In the genomic region with DNA sequence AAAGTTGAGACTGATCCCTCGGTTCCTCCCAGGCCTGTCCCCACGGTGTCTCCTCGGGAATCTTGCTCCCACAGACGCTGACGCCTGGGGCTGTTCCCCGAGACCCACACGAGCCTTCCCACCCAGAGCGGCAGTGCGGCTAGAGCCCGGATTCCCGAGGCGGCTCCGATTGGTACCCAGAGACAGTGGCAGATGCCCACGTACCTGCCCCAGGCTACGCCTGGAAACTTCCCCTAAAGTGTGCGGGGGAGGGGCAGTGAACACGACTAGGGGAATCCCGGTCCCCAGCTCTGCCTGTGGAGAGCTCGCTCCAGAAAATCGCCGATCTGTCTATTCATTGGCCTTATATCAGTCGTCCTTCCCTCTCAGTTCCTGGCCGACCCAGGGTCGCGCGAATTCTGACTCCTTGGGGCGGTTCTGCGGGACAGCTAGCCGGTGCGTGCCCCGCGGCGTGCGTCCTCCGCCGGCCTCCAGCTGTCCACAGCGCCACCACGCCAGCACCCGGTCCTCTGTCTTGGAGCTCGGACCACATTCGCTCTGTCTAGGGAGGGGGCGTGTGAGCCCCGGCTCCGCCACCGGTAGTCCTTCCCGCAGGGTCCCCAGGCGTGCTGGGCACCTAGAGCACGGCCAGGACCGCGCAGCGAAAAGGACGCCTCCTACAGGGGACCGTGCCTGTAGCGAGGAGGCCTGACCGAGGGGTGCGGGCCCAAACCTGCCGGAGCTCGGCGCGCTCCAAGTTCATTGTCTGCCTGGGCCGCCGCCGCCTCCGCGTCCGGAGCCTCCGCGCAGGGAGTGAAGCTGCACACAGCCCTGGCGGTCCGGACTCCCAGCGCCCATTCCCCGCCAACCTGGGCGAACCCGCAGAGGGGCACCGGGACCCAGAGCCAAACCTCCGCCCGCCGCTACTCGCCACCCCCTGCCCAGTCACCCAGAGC, we compare ENCODE assay signal across 8 mouse cellular contexts. TPM values are rescaled to one million over a fixed set of nuclear protein-coding genes. Genes with fewer than 3 reads are reported as not detected.
DNase-seq lines count a peak whose midpoint lies in the region; ATAC-seq lines count a peak whose summit lies in the region.

No protein-coding gene starts in this region.

- H3K4me3 ChIP-seq in intestine, embryonic 15.5 days (replicated peaks) = peak overlapping the region; percentile 73
- H3K4me3 ChIP-seq in limb, embryonic 10.5 days = peak overlapping the region; percentile 86
- peak overlapping the region; percentile 81 for H3K4me3 ChIP-seq in midbrain, embryonic 10.5 days

- peak overlapping the region; percentile 93 for H3K27ac ChIP-seq in intestine, embryonic 15.5 days
- H3K27ac ChIP-seq in limb, embryonic 10.5 days = peak overlapping the region; percentile 93
- peak overlapping the region; percentile 96 for H3K27ac ChIP-seq in midbrain, embryonic 10.5 days (replicated peaks)

- WGBS in intestine, embryonic 15.5 days = under 1% methylated on average over 78 of the region's 79 CpGs
- under 1% methylated on average over 79 of the region's 79 CpGs for whole genome bisulfite sequencing in limb, embryonic 10.5 days
- under 1% methylated on average over 79 of the region's 79 CpGs for WGBS in midbrain, embryonic 10.5 days

- peak overlapping the region; percentile 91 for H3K9ac ChIP-seq in intestine, embryonic 15.5 days

- ATAC-seq in intestine, embryonic 15.5 days = peak; percentile 72

- H3K4me1 ChIP-seq in intestine, embryonic 15.5 days (replicated peaks) = peaks cover 28% of the 10 kb centered on the region
- peaks cover 58% of the 10 kb centered on the region for H3K4me1 ChIP-seq in limb, embryonic 10.5 days
- peaks cover 53% of the 10 kb centered on the region for H3K4me1 ChIP-seq in midbrain, embryonic 10.5 days

- peak; percentile 82 for DNase-seq in adrenal gland, postnatal 14 days
- DNase-seq in embryo, embryonic 11 days = peak; percentile 80
- peak; percentile 28 to 71 for DNase-seq in gastrocnemius, postnatal 4 days (ENCODE audit: low spot score in 2 of 2)
- peak; percentile 83 for DNase-seq in limb, embryonic 10.5 days (ENCODE audit: low spot score)
- peak; percentile 81 for DNase-seq in midbrain, embryonic 10.5 days (ENCODE audit: low spot score)
- DNase-seq in right cerebral cortex, postnatal 4 days = peak; percentile 64
- no peak for DNase-seq in adipocyte (ENCODE audit: low spot score)

- peak overlapping the region; percentile 93 for H3K4me2 ChIP-seq in intestine, embryonic 15.5 days (replicated peaks)

- no peaks in the 10 kb centered on the region for H3K27me3 ChIP-seq in intestine, embryonic 15.5 days (replicated peaks)
- H3K27me3 ChIP-seq in limb, embryonic 10.5 days (ENCODE audit: low read depth, poor library complexity, severe bottlenecking) = peaks cover 29% of the 10 kb centered on the region
- H3K27me3 ChIP-seq in midbrain, embryonic 10.5 days (ENCODE audit: low read depth, poor library complexity, severe bottlenecking) = peaks cover 37% of the 10 kb centered on the region

- no peaks in the 10 kb centered on the region for H3K9me3 ChIP-seq in intestine, embryonic 15.5 days
- no peaks in the 10 kb centered on the region for H3K9me3 ChIP-seq in limb, embryonic 10.5 days (replicated peaks)
- no peaks in the 10 kb centered on the region for H3K9me3 ChIP-seq in midbrain, embryonic 10.5 days (replicated peaks)

- H3K36me3 ChIP-seq in intestine, embryonic 15.5 days = no peaks in the 10 kb centered on the region
- H3K36me3 ChIP-seq in limb, embryonic 10.5 days = no peaks in the 10 kb centered on the region
- H3K36me3 ChIP-seq in midbrain, embryonic 10.5 days = no peaks in the 10 kb centered on the region

RNA-seq across cellular contexts. Expression of gene Chst15, which starts 0.7 kb away (rescaled TPM):
- total RNA-seq in adrenal gland, postnatal 14 days (2021) = 34.3 and 55.1 TPM in 2 replicates
- total RNA-seq in gastrocnemius, postnatal 4 days (2021) = 10 to 100 TPM; 11.6 to 12.0 TPM
- 23.0 and 23.1 TPM in 2 replicates for polyA plus RNA-seq in intestine, embryonic 15.5 days (2015; fragmentation: Nextera tagmentation; extraction: Ambion mirVana)
- polyA plus RNA-seq in limb, embryonic 10.5 days (2016; fragmentation: Nextera tagmentation; extraction: Ambion mirVana) = 9.2 and 9.6 TPM in 2 replicates
- 14.2 and 18.7 TPM in 2 replicates for polyA plus RNA-seq in midbrain, embryonic 10.5 days (2016; fragmentation: Nextera tagmentation; extraction: Ambion mirVana)
